Mouse (Mus musculus) urinary bladder, postnatal 4 days (tissue): ENCODE data around the gene Ulk4.

Experiments
- DNase-seq, 2 experiments: peaks; one replicate each; pipeline ENCODE4 v3.0.0; 2021 to 2022; ENCODE audit warnings: low spot score in 2 of 2

The Ulk4 gene

DNA sequence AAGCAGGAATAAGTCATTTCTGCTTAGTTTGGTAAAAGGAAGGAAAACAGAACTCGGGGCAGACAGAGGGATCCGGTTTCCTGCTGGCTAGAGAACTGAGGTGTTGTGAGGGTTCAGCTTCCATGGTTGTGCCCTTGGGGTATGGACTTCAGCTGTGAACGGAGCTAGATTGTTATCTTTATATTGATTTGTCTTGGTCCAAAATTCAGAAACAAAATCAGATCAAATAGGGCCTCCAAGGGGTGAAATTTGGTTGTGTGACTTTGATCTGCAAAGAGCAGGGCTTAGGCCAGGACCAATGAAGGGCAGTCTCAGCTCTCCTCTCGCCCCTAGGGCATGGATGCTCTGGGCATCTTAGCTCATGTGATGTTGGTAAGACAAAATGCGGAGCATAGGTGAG lies 292.5 kb downstream of the Ulk4 start:
- DNase-seq, result no peak

DNA sequence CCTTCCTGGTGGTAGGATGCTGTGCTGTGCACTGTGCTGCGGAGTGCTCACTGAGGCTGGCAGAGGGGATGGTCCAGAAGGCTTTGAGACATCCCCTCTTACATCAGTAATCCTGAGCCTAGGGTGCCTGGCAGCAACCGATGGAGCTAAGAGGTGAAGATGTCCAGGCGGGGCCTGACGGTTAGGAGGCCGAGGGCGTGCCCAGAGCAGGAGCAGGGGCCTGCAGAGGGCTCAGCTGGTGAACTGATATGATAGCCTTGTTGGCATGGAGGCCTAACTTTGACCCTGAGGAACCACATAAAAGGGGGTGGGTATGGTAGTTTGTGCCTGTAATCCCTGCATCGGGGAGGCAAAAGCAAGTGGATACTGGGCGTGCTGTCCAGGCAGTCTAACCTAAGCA lies 293.1 kb downstream of the Ulk4 start:
- no peak for DNase-seq

- no peak for DNase-seq
These were observed 295.2 kb downstream of the Ulk4 start for GRCm38 (mm10) chr9:120981777-120982176.

GRCm38 (mm10) chr9:120976856-120977255 lies 300.1 kb downstream of the Ulk4 start:
- DNase-seq, result no peak

DNA sequence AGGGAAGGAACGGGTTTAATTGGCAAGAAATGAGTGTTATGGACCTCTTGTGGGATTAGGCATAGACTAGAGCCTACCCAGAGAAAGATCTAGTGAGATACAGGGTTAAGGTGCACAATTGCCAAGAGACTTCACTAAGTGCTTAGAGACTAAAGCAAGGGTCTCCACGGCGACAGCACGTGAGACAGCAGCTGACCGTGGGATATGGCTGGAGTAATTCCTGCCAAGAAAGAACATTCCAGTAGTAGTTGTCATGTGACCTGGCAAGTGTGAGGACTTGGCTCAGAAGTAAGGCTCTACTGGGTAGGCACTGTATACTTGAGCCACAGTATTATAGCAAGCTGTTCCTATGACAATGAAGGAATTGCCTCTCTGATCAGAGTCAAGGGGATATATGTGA lies 300.8 kb downstream of the Ulk4 start:
- DNase-seq, result no peak

- no peak for DNase-seq
These were observed 302.8 kb downstream of the Ulk4 start for GRCm38 (mm10) chr9:120974209-120974608.

- DNase-seq, result no peak
These were observed 303.9 kb downstream of the Ulk4 start for GRCm38 (mm10) chr9:120973026-120973515.

DNA sequence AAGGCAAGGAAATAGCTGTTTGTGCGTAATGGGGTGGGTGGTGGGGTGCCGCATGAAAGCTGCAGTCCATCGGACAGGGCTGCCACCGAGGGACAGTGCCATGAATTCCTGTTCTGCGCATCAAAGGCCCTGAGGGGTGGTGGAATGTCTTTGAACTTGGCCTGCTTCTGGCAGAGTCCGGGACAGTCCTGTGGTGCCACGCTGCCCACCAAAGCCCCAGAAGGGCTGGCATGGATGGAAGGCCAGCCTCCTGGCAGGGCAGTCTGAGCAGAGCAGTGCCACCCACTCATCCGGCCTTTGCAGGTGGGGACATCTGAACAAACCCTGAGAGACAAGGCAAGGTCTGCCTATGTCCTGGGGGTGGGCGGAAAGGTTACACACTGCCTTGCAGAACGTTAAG lies 312.0 kb downstream of the Ulk4 start:
- DNase-seq, result no peak

- DNase-seq, result no peak
These were observed 312.8 kb downstream of the Ulk4 start for GRCm38 (mm10) chr9:120964224-120964623.

DNA sequence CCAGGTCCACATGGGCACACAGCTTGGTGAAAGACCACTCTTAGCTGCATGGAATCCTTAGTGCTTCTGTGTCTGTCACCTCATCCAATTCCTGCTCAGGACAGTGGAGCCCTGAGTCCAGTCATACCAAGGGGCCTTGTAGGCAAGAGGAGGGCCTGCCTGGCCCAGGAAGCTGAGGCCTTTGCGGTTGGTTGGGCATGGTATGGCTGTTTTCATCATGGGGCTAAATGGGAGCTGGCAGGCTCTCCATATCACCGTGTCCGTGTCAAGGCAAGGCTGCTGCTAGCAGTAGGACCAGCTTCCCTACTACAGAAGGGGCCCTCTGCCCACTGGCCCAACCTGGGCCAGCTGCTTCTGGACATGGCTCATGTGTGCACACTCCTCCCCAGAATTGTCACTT lies 313.3 kb downstream of the Ulk4 start:
- DNase-seq, result no peak

DNA sequence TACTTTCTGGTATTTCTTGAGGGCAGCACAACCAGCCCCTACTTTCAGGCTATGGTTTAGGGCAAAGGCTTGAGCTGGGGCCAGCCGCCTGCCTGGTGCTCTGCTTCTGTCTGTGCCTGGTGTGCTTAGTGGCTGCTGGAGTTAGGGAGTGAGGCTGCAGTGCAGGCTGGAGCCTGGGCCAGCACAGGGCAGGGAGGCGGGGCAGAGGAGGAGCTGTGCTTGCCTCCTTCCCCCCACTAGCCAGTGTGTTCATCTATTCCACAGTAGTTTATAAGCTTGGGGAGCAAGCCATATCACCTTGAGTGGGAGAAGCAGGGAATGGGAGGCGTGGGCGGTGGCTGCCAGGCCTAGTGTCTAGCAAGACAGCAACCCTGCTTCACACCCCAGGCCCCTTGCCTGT lies 313.9 kb downstream of the Ulk4 start:
- no peak for DNase-seq

DNA sequence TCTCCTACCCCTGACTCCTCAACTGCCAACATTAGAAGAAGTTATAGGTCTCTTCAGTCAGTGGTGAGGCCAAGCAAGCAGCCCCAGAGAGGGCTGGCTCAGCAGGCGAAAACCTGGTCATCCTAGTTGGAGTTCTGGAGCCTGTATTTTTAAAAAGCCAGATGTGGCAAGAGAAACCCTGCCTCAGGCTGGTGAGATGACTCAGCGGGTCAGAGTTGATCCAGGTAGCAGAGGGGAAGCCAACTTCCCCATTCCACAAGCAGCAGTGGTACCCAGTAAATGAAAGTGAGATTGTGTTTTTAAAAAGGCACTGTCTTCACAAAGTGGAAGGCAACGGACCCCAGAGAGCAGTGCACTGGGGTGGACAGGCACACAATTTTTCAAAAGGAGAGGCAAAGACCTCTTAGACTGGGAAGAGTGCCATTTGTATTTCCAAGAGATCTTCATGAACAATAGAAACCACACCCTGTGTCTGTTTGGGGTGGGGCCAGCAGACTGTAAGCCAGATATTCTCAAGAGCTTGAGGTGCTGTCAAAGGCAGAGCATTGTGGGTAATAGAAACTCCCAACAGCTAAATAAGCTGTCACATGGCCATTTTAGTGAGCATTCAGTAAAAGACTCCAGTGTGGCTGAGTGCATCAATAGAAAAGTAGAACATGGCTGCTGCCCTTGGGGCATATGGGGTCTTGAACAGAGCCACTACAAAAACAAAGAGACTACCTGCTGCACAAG lies 314.9 kb downstream of the Ulk4 start:
- no peak for DNase-seq

GRCm38 (mm10) chr9:120961466-120961865 lies 315.5 kb downstream of the Ulk4 start:
- DNase-seq, result no peak

DNA sequence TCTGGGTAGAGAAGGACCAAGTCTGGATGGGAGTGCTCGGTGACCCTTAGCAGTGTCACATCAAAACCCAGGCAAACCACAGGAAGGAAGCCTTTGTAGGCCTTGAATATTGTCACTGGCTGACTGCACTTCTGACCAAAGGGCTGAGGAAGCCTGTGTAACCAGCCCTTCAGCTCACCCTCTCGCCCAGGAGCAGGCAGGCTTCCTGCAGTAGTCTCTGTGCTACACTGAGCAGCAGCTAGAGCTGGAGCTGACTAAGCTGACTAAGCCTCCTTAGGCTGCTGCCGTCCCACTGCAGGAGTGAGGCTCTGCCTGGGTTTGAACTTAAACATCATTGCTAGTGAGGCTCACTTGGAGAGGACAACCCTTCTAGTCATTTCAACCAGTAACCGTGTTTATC lies 316.4 kb downstream of the Ulk4 start:
- DNase-seq, result no peak

DNA sequence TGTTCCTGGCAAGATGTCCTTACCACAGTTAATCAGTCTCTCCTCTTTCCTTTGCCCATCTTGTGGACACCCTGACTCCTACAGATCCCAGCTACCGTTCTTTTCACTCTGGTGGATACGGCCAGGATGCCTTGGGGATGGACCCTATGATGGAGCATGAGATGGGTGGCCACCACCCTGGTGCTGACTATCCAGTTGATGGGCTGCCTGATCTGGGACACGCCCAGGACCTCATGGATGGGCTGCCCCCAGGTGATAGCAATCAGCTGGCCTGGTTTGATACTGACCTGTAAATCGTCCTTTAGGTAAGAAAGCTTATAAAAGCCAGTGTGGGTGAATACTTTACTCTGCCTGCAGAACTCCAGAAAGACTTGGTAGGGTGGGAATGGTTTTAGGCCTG lies 317.8 kb downstream of the Ulk4 start:
- DNase-seq, result no peak

DNA sequence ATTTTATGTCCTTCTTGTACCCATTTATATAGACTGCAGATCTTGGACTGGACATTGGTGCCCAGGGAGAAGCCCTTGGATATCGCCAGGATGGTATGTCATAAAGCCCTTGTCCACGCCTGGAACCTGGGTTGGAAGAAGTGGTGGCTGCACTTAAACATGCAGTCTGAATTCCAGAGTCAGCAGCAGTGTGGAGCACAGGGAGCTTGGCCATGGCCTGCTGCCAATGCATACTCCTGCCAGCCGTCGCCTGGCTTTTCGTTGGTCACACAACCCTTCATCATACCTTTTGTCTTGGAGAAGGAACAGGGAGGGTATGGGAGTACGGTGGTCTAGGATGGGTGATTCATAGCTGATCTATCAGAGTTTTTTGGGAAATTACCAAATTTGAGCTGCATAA lies 318.4 kb downstream of the Ulk4 start:
- no peak for DNase-seq

GRCm38 (mm10) chr9:120958051-120958450 lies 318.9 kb downstream of the Ulk4 start:
- no peak for DNase-seq

- DNase-seq, result no peak
These were observed 325.1 kb downstream of the Ulk4 start for GRCm38 (mm10) chr9:120951947-120952346.

- DNase-seq, result no peak
These were observed 326.2 kb downstream of the Ulk4 start for GRCm38 (mm10) chr9:120950761-120951160.

DNA sequence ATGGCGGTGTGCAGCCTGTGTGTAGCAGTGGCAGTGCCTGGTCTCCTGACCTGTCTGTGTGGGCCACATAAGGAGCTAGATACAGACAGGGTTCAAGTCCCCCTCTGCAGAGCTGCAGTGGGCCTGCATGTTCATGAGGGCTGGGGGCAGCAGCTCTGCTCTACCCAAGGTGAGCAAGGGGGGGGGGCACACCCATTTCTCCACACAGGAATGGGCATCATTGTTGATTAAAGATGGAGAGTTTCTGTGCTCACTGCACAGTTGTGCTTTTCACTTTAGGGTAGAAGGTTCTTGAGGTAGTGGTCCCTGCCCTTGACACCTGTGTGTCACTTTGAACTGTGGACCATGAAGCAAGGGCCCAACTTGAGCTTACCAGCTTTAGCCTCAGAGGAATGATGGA lies 328.2 kb downstream of the Ulk4 start:
- DNase-seq, result no peak

DNA sequence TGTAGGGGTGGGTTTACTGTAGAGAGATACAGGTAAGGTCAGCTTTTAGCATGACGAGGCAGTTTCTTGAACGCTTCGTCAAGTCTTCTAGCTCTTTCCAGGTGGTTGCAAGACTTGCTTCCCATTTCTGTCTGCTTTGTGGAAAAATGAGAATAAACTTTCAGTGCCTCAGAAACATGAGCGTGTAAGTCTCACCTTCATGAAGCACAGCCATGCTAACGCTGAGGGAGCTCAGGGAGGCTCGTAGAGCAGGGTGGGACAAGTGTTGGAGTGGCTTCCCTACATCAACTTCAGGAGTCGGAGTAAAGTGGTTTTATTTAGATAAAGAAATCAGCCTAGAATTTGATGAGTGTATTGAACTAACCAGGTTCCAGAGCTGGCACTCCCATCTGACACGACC lies 330.9 kb downstream of the Ulk4 start:
- DNase-seq, result no peak

- no peak for DNase-seq
These were observed 332.8 kb downstream of the Ulk4 start for GRCm38 (mm10) chr9:120944211-120944610.

DNA sequence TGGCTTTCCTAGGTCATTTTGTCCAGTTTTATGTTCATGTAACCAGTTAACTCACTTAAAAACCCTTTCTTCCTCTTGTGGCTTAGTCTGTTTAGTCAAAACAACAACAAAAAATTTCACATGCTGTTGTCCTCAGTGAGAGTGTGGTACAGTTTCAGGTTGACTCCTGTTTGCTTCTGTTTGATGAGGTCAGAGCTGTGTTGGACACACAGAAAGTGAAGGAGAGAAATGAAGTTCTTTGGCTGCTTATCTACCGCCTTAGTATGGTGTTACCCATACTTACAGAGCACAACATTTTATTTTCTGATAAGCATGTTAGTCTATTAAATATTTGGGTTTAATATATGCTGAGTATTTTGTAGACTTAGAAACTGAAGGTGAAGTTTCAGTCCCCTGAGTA lies 333.2 kb downstream of the Ulk4 start:
- no peak for DNase-seq

DNA sequence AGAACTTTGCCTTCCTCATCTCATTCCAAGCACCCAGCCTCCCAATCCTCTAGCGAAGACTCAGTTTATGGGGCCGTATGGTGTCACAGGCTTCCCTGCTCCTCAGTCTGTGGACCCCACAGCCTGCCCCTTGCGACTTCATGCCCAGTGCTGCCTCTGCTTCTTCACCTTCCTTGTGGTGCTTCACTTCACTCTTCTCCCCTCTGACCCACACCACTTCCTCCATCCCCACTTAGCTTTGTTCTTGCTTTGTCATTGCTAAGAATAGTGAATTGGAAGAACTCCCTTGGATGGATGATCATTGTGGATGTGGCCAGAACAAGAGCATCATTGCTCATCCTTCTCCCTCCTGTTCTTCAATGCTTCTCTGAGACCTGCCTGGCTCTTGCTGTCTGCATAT lies 336.1 kb downstream of the Ulk4 start:
- no peak for DNase-seq
